Mouse (Mus musculus) intestine, embryonic 16.5 days (tissue): Measurements from ENCODE around the gene Ints1. TPM values are rescaled to one million over a fixed set of nuclear protein-coding genes. Genes with fewer than 3 reads are reported as not detected.

Source experiments
- ATAC-seq: fragments of 200-750 bp; cut with Nextera tagmentation; 2 replicates; pipeline ENCODE4 v1.8.0; 2017; ENCODE audit warnings: moderate TSS enrichment, moderate library complexity
- H3K27ac ChIP-seq: fragments of 300-500 bp; sonication (generic); 2 replicates; pipeline ENCODE4 v1.5.1; 2014; ENCODE audit warnings: mild to moderate bottlenecking, low read length
- H3K27me3 ChIP-seq: fragments of 300-500 bp; sonication (generic); replicated peaks from 2 replicates; pipeline ENCODE4 v1.6.1; 2014; ENCODE audit warnings: low read length, control low read depth, mixed read lengths; ENCODE audit not compliant: control insufficient read depth, insufficient read depth
- H3K36me3 ChIP-seq: fragments of 300-500 bp; sonication (generic); 2 replicates; pipeline ENCODE4 v1.6.1; 2014; ENCODE audit warnings: low read length, control low read depth; ENCODE audit not compliant: control insufficient read depth, insufficient read depth
- H3K4me1 ChIP-seq: fragments of 300-500 bp; sonication (generic); 2 replicates; pipeline ENCODE4 v1.6.1; 2014; ENCODE audit warnings: low read length, control low read depth, mixed read lengths; ENCODE audit not compliant: control insufficient read depth, insufficient read depth
- H3K4me2 ChIP-seq: fragments of 300-500 bp; sonication (generic); 2 replicates; pipeline ENCODE4 v1.6.1; 2014; ENCODE audit warnings: low read depth, low read length, control low read depth
- H3K4me3 ChIP-seq: fragments of 300-500 bp; sonication (generic); 2 replicates; pipeline ENCODE4 v1.5.1; 2014; ENCODE audit warnings: mild to moderate bottlenecking, low read length
- H3K9ac ChIP-seq: fragments of 300-500 bp; sonication (generic); 2 replicates; pipeline ENCODE4 v1.6.1; 2014; ENCODE audit warnings: low read depth, low read length
- H3K9me3 ChIP-seq: fragments of 300-500 bp; sonication (generic); 2 replicates; pipeline ENCODE4 v1.6.1; 2016; ENCODE audit warnings: low read length, control low read depth; ENCODE audit not compliant: control insufficient read depth
- WGBS: fragments of 180-500 bp; shearing (Covaris S2); extraction: QIAGEN DNeasy Blood & Tissue Kit; methylation state at CpG from one replicate; pipeline ENCODE4 v1.1.7; 2014; 5-methylcytosine and 5-hydroxymethylcytosine counted together
- polyA plus RNA-seq: library from polyadenylated mRNA; unstranded; fragments of >200 nt; fragmentation: Nextera tagmentation; extraction: Ambion mirVana; gene quantifications from 2 replicates; pipeline ENCODE4 v1.2.1, GENCODE M21; 2015

The Ints1 gene
- polyA plus RNA-seq, 1 experiment from 2014 or later, result 18.8 TPM

DNA sequence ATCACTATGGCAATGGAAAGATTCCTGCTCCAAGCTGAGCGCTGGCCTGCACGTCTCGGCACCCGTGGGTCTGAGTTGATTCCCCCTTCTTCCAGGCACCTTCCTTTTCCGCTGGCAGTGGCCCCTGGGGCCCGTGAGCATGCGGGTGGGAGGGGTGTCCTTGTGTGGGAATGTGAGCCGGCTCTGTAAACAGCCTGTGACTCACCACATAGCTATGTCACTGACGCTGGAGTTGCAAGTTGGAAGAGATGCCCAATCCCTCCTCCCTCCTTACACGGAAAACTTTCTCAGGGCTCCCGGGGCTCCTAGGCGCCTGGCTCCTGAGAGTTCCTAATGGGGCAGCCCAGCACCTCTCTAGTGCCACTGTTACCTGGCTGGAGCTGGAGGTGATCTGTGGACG, 21.4 kb upstream of the Ints1 start:
- Histone ChIP-seq H3K36me3 (peaks cover 12% of the 10 kb centered on the region; the same call in 1 of the 2 replicates), H3K27me3 (no peaks in the 10 kb centered on the region), H3K27ac (peak overlapping the region; percentile 80), H3K9me3 (no peaks in the 10 kb centered on the region), H3K9ac (peak overlapping the region; percentile 50), H3K4me3 (peak overlapping the region; percentile 17), H3K4me2 (peak overlapping the region; percentile 46), H3K4me1 (peaks cover 63% of the 10 kb centered on the region)
- WGBS, result 9% methylated on average over 13 of the region's 13 CpGs
- peak; percentile 70 for ATAC-seq

- no peak for ATAC-seq
- no peak overlapping the region for H3K4me3 ChIP-seq
- H3K4me1 ChIP-seq, result peaks cover 64% of the 10 kb centered on the region
- WGBS, result 74% methylated on average over 9 of the region's 9 CpGs
- H3K27me3 ChIP-seq, result no peaks in the 10 kb centered on the region
- 0 out of 2 replicates have a peak, but pooled peaks cover 8% of the 10 kb centered on the region for H3K36me3 ChIP-seq
- H3K4me2 ChIP-seq, result no peak overlapping the region
- no peak overlapping the region for H3K27ac ChIP-seq
- peak overlapping the region; percentile 38; the same call in 1 of the 2 replicates for H3K9ac ChIP-seq
- H3K9me3 ChIP-seq, result no peaks in the 10 kb centered on the region
Measured at GRCm38 (mm10) chr5:139796001-139796620, 20.6 kb upstream of the Ints1 start.

- 66% methylated on average over 10 of the region's 10 CpGs for WGBS
- Histone ChIP-seq H3K9me3 (no peaks in the 10 kb centered on the region), H3K4me3 (no peak overlapping the region), H3K27me3 (no peaks in the 10 kb centered on the region), H3K4me2 (no peak overlapping the region), H3K9ac (0 out of 2 replicates have a peak overlapping the region, but pooled peaks have one; percentile 7), H3K36me3 (no peaks in the 10 kb centered on the region), H3K4me1 (peaks cover 67% of the 10 kb centered on the region), H3K27ac (no peak overlapping the region; the same call in 1 of the 2 replicates)
- ATAC-seq, result no peak
Measured at GRCm38 (mm10) chr5:139794938-139795337, 19.5 kb upstream of the Ints1 start.

- Histone ChIP-seq H3K27ac (peak overlapping the region; percentile 96), H3K9ac (no peak overlapping the region), H3K36me3 (no peaks in the 10 kb centered on the region), H3K27me3 (no peaks in the 10 kb centered on the region), H3K4me3 (peak overlapping the region; percentile 36; the same call in 1 of the 2 replicates), H3K9me3 (no peaks in the 10 kb centered on the region), H3K4me2 (peak overlapping the region; percentile 86), H3K4me1 (peaks cover 67% of the 10 kb centered on the region)
- 83% methylated on average over 5 of the region's 5 CpGs for WGBS
- ATAC-seq, result no peak
Measured at GRCm38 (mm10) chr5:139794137-139794536, 18.7 kb upstream of the Ints1 start.

- Histone ChIP-seq H3K4me3 (peak overlapping the region; percentile 78), H3K27me3 (no peaks in the 10 kb centered on the region), H3K9ac (peak overlapping the region; percentile 86), H3K27ac (peak overlapping the region; percentile 96), H3K36me3 (no peaks in the 10 kb centered on the region), H3K4me2 (peak overlapping the region; percentile 86), H3K4me1 (peaks cover 66% of the 10 kb centered on the region), H3K9me3 (no peaks in the 10 kb centered on the region)
- 19% methylated on average over 11 of the region's 11 CpGs for WGBS
- ATAC-seq, result peak; percentile 52
Measured at GRCm38 (mm10) chr5:139793338-139794089, 18.0 kb upstream of the Ints1 start.

GRCm38 (mm10) chr5:139792966-139793337, 17.5 kb upstream of the Ints1 start:
- Histone ChIP-seq H3K9me3 (no peaks in the 10 kb centered on the region), H3K36me3 (no peaks in the 10 kb centered on the region), H3K4me2 (peak overlapping the region; percentile 86), H3K27ac (peak overlapping the region; percentile 96), H3K9ac (peak overlapping the region; percentile 86), H3K27me3 (no peaks in the 10 kb centered on the region), H3K4me1 (peaks cover 60% of the 10 kb centered on the region), H3K4me3 (peak overlapping the region; percentile 78)
- 27% methylated on average over 3 of the region's 3 CpGs for WGBS
- no peak for ATAC-seq

- Histone ChIP-seq H3K9ac (peak overlapping the region; percentile 86), H3K27ac (peak overlapping the region; percentile 96), H3K9me3 (no peaks in the 10 kb centered on the region), H3K36me3 (no peaks in the 10 kb centered on the region), H3K27me3 (no peaks in the 10 kb centered on the region), H3K4me2 (peak overlapping the region; percentile 86), H3K4me3 (peak overlapping the region; percentile 78), H3K4me1 (peaks cover 53% of the 10 kb centered on the region)
- 13% methylated on average over 11 of the region's 11 CpGs for WGBS
- no peak for ATAC-seq
Measured at GRCm38 (mm10) chr5:139792159-139792775, 16.8 kb upstream of the Ints1 start.

DNA sequence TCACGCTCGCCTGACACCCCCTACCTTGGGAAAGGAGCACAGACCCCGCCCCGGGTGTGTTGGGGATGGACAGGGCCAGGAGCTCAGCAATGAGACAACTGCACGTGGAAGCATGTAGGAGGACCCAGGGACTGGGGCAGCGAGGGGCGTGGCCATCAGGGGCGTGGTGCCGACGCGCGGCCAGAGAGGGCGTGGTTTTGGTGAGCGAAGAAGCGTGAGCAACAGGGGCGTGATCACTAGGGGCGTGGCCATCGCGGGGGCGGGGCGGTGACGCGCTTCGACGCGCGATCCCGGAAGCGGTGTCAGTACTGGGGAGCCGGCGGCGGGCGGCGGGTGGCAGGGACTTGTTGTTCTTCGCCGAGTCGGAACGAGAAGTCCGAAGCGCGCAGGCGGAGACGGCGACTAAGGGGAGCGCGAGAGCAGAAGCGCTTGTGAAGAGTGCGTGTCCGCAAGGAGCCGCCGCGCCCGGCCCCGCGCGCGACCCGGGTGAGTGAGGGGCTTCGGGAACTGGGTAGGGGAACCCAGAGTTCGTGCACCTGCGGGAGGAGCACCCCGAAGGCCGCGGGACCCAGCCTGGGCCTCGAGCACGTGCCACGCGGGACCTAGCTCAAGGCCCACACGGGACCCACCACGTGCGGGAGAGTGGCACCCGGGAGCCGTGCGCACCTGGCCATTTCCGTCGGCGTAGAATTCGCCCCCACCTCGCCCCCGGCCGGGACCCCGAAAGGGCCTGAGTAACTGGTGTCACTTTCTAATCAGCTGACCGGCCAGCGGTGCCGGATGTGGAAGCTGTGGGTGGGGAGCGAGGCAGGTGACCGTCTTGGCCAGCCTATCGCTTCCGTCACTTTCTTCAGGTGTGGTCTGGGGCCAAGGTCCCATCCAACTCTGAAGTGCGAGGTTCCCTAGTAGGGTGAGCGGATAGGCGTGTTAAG, 16.0 kb upstream of the Ints1 start, which contains the start of gene Mafk:
Gene Mafk (plus strand): TSS at position 287 of the 932 bp plus-strand sequence.
- peak within 1 kb of the TSS; percentile 78 for H3K4me3 ChIP-seq
- WGBS, result under 1% methylated on average over 92 of the region's 92 CpGs
- no peaks in the 10 kb centered on the region for H3K9me3 ChIP-seq
- peak within 1 kb of the TSS; percentile 86 for H3K4me2 ChIP-seq
- no peaks in the 10 kb centered on the region for H3K36me3 ChIP-seq
- H3K27me3 ChIP-seq, result no peaks in the 10 kb centered on the region
- peak within 1 kb of the TSS; percentile 96 for H3K27ac ChIP-seq
- peaks cover 46% of the 10 kb centered on the region for H3K4me1 ChIP-seq
- peak within 1 kb of the TSS; percentile 86 for H3K9ac ChIP-seq
- peak; percentile 85 for ATAC-seq
